Mouse (Mus musculus): ENCODE data around the gene Cntnap2. TPM values are rescaled to one million over a fixed set of nuclear protein-coding genes. Genes with fewer than 3 reads are reported as not detected.
"Not testable (repeated sequence)": the region's sequence is repeated elsewhere in the genome, so short reads cannot be mapped to it uniquely, and the experiment has no call there.

Gene Cntnap2
- polyA plus RNA-seq, 2 experiments, result 1.5 to 2.5 TPM

DNA sequence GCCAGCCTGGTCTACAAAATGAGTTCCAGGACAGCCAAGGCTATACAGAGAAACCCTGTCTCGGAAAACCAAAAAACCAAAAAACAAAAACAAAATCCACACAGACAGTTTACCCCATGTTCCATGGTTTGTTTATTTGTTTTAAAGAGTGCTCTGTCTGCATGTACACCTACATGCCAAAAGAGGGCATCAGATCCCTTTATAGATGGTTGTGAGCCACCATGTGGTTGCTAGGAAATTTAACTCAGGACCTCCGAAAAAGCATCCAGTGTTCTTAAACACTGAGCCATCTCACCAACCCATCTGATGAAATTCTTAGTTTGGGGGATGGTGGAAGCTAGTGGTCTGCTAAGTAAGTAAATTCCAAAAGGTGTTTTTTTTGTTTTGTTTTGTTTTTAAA, 2225.6 kb downstream of the Cntnap2 start:
- Histone ChIP-seq H3K9ac (ENCODE audit: low read depth, low read length, severe bottlenecking) (no peak overlapping the region), H3K4me1 (ENCODE audit: control insufficient read depth, insufficient read depth, low read length) (no peaks in the 10 kb centered on the region), H3K4me2 (replicated peaks; ENCODE audit: low read depth, low read length, severe bottlenecking) (no peak overlapping the region), H3K27ac (replicated peaks; ENCODE audit: low read depth, low read length) (no peak overlapping the region), H3K4me3 (replicated peaks; ENCODE audit: low read length) (no peak overlapping the region), H3K36me3 (ENCODE audit: control insufficient read depth, insufficient read depth, low read length) (no peaks in the 10 kb centered on the region), H3K27me3 (ENCODE audit: control insufficient read depth, insufficient read depth, low read length) (no peaks in the 10 kb centered on the region), H3K9me3 (ENCODE audit: control insufficient read depth, low read length) (no peaks in the 10 kb centered on the region)
- WGBS, result 57% methylated on average over 2 of the region's 2 CpGs
- ATAC-seq (ENCODE audit: low FRiP score, low read depth) (no peak), DNase-seq (ENCODE audit: low spot score) (no peak)
- TF ChIP-seq POLR2A (IDR thresholded peaks at IDR 0.05; ENCODE audit: borderline replicate concordance, extremely low read depth, insufficient read depth, insufficient read length), result no peak

DNA sequence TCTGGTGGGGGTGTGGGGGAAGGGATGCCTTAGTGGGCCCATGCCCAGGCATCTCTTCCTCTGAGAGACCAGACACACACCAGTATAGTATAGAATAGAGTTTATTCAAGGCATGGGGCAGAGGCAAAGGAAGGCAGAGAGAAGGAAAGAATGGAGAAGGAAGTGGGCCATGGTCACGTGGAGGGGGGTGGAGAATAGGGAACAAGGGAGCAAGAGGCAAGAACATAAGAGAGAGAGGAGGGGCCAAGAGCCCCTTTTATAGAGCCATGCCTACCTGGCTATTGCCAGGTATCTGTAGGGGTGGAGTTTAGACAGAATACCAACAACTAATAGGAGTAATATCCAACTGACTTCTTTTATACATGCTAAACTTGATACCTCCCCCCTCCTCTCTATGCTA, 2226.6 kb downstream of the Cntnap2 start:
- no peak for DNase-seq (ENCODE audit: low spot score)
- TF ChIP-seq POLR2A (IDR thresholded peaks at IDR 0.05; ENCODE audit: borderline replicate concordance, extremely low read depth, insufficient read depth, insufficient read length), result no peak
- Histone ChIP-seq H3K4me2 (replicated peaks; ENCODE audit: low read depth, low read length, severe bottlenecking) (no peak overlapping the region), H3K9ac (ENCODE audit: low read depth, low read length, severe bottlenecking) (no peak overlapping the region), H3K27me3 (ENCODE audit: control insufficient read depth, insufficient read depth, low read length) (no peaks in the 10 kb centered on the region), H3K27ac (replicated peaks; ENCODE audit: low read depth, low read length) (no peak overlapping the region), H3K4me3 (replicated peaks; ENCODE audit: low read length) (no peak overlapping the region), H3K36me3 (ENCODE audit: control insufficient read depth, insufficient read depth, low read length) (no peaks in the 10 kb centered on the region), H3K9me3 (ENCODE audit: control insufficient read depth, low read length) (no peaks in the 10 kb centered on the region), H3K4me1 (ENCODE audit: control insufficient read depth, insufficient read depth, low read length) (no peaks in the 10 kb centered on the region)
- ATAC-seq (ENCODE audit: low FRiP score, low read depth), result no peak
- 59% methylated on average over 1 of the region's 1 CpGs for WGBS

DNA sequence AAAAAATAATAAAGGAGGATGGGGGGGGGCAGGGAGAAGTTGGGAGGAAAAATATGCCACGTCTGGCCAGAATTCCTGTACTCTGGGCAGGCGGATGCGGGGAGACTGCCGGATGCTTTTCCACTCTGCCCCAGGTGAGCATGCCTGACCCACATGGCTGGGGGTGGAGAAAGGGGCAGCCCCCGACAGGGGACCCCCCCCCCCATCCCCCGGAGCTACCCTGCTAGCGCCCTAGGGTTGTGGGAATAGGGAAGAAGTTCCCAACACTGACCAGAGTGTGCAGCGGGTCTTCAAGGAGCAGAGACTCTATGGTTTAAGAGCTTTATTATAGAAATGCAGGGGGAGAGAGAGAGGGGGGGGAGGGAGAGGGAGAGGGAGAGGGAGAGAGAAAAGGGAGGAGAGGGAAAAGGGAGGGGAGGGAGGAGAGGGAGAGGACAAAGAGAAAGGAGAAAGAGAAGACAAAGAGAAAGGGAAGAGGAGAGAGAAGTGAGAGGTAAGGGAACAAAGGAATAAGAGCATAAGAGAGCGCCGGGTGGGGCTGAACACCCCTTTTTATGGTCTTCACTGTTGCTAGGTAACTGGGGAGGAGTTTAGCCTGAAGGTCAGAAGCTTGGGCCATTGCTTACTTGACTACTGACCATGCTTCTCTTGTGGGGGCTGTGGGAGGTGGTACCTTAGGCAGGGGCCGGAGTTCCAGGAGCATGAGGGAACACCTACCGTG, 2227.2 kb downstream of the Cntnap2 start:
- 30% methylated on average over 12 of the region's 12 CpGs for WGBS

DNA sequence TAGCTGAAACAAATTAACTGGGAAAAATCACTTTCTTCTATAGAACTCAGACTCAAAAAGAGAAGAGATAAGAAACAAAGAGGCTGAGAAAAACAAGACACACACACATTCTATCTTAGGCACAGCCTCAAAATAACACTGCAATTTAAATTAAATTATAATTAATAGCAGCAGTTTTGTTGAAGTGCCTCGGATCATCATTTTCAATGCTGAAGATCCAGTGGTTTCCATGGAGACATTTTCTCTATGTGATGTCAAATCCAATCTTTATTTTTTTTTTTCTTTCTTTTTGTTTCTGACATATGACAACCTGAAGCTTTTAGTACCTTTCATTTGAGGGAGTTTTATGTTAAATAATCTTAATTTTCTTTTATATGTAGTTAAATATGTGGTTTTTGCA, 2228.6 kb downstream of the Cntnap2 start:
- Histone ChIP-seq H3K4me3 (replicated peaks; ENCODE audit: low read length) (no peak overlapping the region), H3K27me3 (ENCODE audit: control insufficient read depth, insufficient read depth, low read length) (no peaks in the 10 kb centered on the region), H3K9ac (ENCODE audit: low read depth, low read length, severe bottlenecking) (no peak overlapping the region), H3K9me3 (ENCODE audit: control insufficient read depth, low read length) (no peaks in the 10 kb centered on the region), H3K36me3 (ENCODE audit: control insufficient read depth, insufficient read depth, low read length) (no peaks in the 10 kb centered on the region), H3K4me1 (ENCODE audit: control insufficient read depth, insufficient read depth, low read length) (no peaks in the 10 kb centered on the region), H3K4me2 (replicated peaks; ENCODE audit: low read depth, low read length, severe bottlenecking) (no peak overlapping the region), H3K27ac (replicated peaks; ENCODE audit: low read depth, low read length) (no peak overlapping the region)
- no peak for ATAC-seq (ENCODE audit: low FRiP score, low read depth)
- TF ChIP-seq POLR2A (IDR thresholded peaks at IDR 0.05; ENCODE audit: borderline replicate concordance, extremely low read depth, insufficient read depth, insufficient read length), result no peak
- DNase-seq (ENCODE audit: low spot score), result no peak
- 76% methylated on average over 1 of the region's 1 CpGs for WGBS

More for the DNA sequence above, 2227.2 kb downstream of the Cntnap2 start:
- H3K36me3 ChIP-seq (ENCODE audit: control insufficient read depth, insufficient read depth, low read length); H3K27ac ChIP-seq (replicated peaks; ENCODE audit: low read depth, low read length); ATAC-seq (ENCODE audit: low FRiP score, low read depth); H3K4me1 ChIP-seq (ENCODE audit: control insufficient read depth, insufficient read depth, low read length); DNase-seq (ENCODE audit: low spot score); H3K9ac ChIP-seq (ENCODE audit: low read depth, low read length, severe bottlenecking); H3K9me3 ChIP-seq (ENCODE audit: control insufficient read depth, low read length); H3K27me3 ChIP-seq (ENCODE audit: control insufficient read depth, insufficient read depth, low read length); H3K4me3 ChIP-seq (replicated peaks; ENCODE audit: low read length): not testable (repeated sequence)
- peak overlapping the region; percentile 14; the same call in 1 of the 2 replicates for H3K4me2 ChIP-seq (replicated peaks; ENCODE audit: low read depth, low read length, severe bottlenecking)

DNA sequence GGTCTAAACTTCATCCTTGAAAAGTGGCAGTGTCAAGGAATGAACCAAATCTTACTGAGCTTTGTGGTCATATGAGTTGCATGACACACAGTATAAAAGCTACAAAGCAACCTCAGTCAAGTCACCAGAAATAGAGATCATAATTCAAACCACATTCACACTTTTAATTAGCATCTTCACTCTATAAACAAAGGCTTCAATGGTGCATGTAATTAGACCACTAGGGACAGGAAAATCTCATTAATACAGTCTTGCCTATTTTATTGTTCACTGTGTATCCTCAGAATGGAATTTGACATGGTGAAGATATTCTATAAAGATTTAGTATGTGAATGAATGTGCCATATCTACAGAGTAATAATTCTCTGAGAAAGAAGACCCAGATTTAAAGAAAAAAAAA, 2232.8 kb downstream of the Cntnap2 start:
- Histone ChIP-seq H3K9me3 (ENCODE audit: control insufficient read depth, low read length) (no peaks in the 10 kb centered on the region), H3K27me3 (ENCODE audit: control insufficient read depth, insufficient read depth, low read length) (no peaks in the 10 kb centered on the region), H3K9ac (ENCODE audit: low read depth, low read length, severe bottlenecking) (no peak overlapping the region), H3K4me1 (ENCODE audit: control insufficient read depth, insufficient read depth, low read length) (no peaks in the 10 kb centered on the region), H3K27ac (replicated peaks; ENCODE audit: low read depth, low read length) (no peak overlapping the region), H3K4me2 (replicated peaks; ENCODE audit: low read depth, low read length, severe bottlenecking) (no peak overlapping the region), H3K36me3 (ENCODE audit: control insufficient read depth, insufficient read depth, low read length) (no peaks in the 10 kb centered on the region), H3K4me3 (replicated peaks; ENCODE audit: low read length) (no peak overlapping the region)
- no peak for TF ChIP-seq POLR2A (IDR thresholded peaks at IDR 0.05; ENCODE audit: borderline replicate concordance, extremely low read depth, insufficient read depth, insufficient read length)
- ATAC-seq (ENCODE audit: low FRiP score, low read depth), result no peak
- DNase-seq (ENCODE audit: low spot score), result no peak

DNA sequence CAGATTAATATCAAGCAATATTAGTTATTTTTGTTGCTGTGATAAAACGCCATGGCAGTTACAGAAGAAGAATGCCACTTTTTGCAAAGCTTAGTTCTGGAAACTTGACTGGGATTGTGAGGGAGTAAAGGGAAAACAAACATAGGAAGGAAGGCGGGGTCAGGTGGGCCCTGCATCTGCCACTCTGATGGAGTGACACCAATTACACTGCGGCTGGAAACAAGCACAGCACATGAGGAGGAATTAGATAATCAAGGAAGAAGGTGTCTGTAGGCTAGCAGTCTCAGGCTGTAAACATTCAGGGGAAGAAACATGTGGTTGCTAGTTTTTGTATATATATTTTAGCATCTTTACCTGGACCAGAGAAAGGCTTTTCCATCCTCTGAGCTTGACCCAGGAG, 2233.3 kb downstream of the Cntnap2 start:
- Histone ChIP-seq H3K9me3 (ENCODE audit: control insufficient read depth, low read length) (no peaks in the 10 kb centered on the region), H3K27me3 (ENCODE audit: control insufficient read depth, insufficient read depth, low read length) (no peaks in the 10 kb centered on the region), H3K4me1 (ENCODE audit: control insufficient read depth, insufficient read depth, low read length) (no peaks in the 10 kb centered on the region), H3K27ac (replicated peaks; ENCODE audit: low read depth, low read length) (no peak overlapping the region), H3K4me3 (replicated peaks; ENCODE audit: low read length) (no peak overlapping the region), H3K4me2 (replicated peaks; ENCODE audit: low read depth, low read length, severe bottlenecking) (no peak overlapping the region), H3K9ac (ENCODE audit: low read depth, low read length, severe bottlenecking) (no peak overlapping the region), H3K36me3 (ENCODE audit: control insufficient read depth, insufficient read depth, low read length) (no peaks in the 10 kb centered on the region)
- no peak for TF ChIP-seq POLR2A (IDR thresholded peaks at IDR 0.05; ENCODE audit: borderline replicate concordance, extremely low read depth, insufficient read depth, insufficient read length)
- no peak for ATAC-seq (ENCODE audit: low FRiP score, low read depth)
- WGBS, result 69% methylated on average over 3 of the region's 3 CpGs
- DNase-seq (ENCODE audit: low spot score), result no peak

All from limb, embryonic 14.5 days (tissue).